7 mouse cellular contexts compared by ENCODE assay signal in the genomic region with DNA sequence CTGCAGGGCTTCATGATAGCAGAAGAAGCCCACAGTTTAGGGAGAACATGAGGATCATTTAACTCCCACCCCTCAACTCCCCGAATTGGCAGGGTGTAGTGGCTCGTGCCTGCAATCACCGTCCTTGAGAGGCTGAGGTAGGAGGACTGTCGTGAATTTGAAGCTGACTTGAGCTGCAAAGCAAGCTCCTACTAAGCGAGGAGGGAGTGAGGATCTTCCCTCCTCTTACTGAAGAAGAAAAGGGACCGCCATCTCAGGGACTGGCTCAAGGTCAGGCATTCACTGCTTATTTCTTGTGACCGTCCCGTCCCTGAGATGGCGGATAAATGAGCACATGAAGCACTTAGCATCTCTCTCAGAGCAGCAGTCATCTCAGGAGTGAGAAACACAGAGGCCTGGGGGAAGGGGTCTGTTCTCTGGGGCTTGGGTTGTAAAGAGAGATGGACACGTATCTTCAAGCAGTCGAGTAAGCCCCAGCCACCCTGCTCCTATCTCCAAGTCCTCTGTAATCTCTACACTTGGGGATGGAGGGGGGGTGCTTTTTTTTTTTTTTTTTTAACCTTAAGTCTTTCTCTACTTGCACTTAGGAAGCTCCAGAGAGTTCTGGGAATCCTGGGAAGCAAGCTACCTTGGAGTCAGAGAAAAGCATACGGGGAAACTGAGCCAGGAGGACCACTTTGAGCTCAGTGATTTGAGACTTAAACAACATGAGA. TPM values are rescaled to one million over a fixed set of nuclear protein-coding genes. Genes with fewer than 3 reads are reported as not detected.
DNase-seq lines count a peak whose midpoint lies in the region; ATAC-seq and TF ChIP-seq lines count a peak whose summit lies in the region.

No protein-coding gene starts in this region.

- peak overlapping the region; percentile 57 for H3K4me2 ChIP-seq in lung, postnatal 0 days (replicated peaks; ENCODE audit: low read depth, low read length)
- H3K4me2 ChIP-seq in forebrain, embryonic 11.5 days (ENCODE audit: low read depth, low read length, severe bottlenecking) = no peak overlapping the region
- H3K4me2 ChIP-seq in limb, embryonic 14.5 days (replicated peaks; ENCODE audit: low read depth, low read length, severe bottlenecking) = peak overlapping the region; percentile 84
- H3K4me2 ChIP-seq in stomach, embryonic 15.5 days = peak overlapping the region; percentile 83

- no peak for TF ChIP-seq CTCF in lung, postnatal 0 days (IDR thresholded peaks at IDR 0.05)

- peaks cover 37% of the 10 kb centered on the region for H3K4me1 ChIP-seq in lung, postnatal 0 days (ENCODE audit: insufficient read depth, low read depth, low read length)
- peaks cover 29% of the 10 kb centered on the region for H3K4me1 ChIP-seq in forebrain, embryonic 11.5 days (replicated peaks; ENCODE audit: control insufficient read depth, insufficient read depth, low read length)
- H3K4me1 ChIP-seq in limb, embryonic 14.5 days (ENCODE audit: control insufficient read depth, insufficient read depth, low read length) = peaks cover 49% of the 10 kb centered on the region
- H3K4me1 ChIP-seq in stomach, embryonic 15.5 days = peaks cover 56% of the 10 kb centered on the region

- 0 out of 2 replicates have a peak, but pooled peaks cover 3% of the 10 kb centered on the region for H3K36me3 ChIP-seq in lung, postnatal 0 days (ENCODE audit: insufficient read depth, low read length)
- H3K36me3 ChIP-seq in forebrain, embryonic 11.5 days (ENCODE audit: control insufficient read depth, insufficient read depth, low read length) = no peaks in the 10 kb centered on the region
- peaks cover 2% of the 10 kb centered on the region; the same call in 1 of the 2 replicates for H3K36me3 ChIP-seq in limb, embryonic 14.5 days (ENCODE audit: control insufficient read depth, insufficient read depth, low read length)
- H3K36me3 ChIP-seq in stomach, embryonic 15.5 days = no peaks in the 10 kb centered on the region

- peak overlapping the region; percentile 96 for H3K27ac ChIP-seq in lung, postnatal 0 days (ENCODE audit: low read length)
- peak overlapping the region; percentile 12; the same call in 1 of the 2 replicates for H3K27ac ChIP-seq in forebrain, embryonic 11.5 days (ENCODE audit: low read depth, low read length)
- H3K27ac ChIP-seq in limb, embryonic 14.5 days (replicated peaks; ENCODE audit: low read depth, low read length) = peak overlapping the region; percentile 76
- H3K27ac ChIP-seq in stomach, embryonic 15.5 days = peak overlapping the region; percentile 94

- 0 out of 2 replicates have a peak overlapping the region, but pooled peaks have one; percentile 19 for H3K9ac ChIP-seq in lung, postnatal 0 days (replicated peaks; ENCODE audit: low read depth)
- peak overlapping the region; percentile 30 for H3K9ac ChIP-seq in forebrain, embryonic 11.5 days (ENCODE audit: low read length)
- H3K9ac ChIP-seq in limb, embryonic 14.5 days (ENCODE audit: low read depth, low read length, severe bottlenecking) = 0 out of 2 replicates have a peak overlapping the region, but pooled peaks have one; percentile 2
- 0 out of 2 replicates have a peak overlapping the region, but pooled peaks have one; percentile 3 for H3K9ac ChIP-seq in stomach, embryonic 15.5 days

- ATAC-seq in lung, postnatal 0 days = no peak
- no peak for ATAC-seq in forebrain, embryonic 11.5 days (replicated peaks; ENCODE audit: low FRiP score)
- no peak for ATAC-seq in limb, embryonic 14.5 days (ENCODE audit: low FRiP score, low read depth)
- no peak for ATAC-seq in stomach, embryonic 15.5 days (ENCODE audit: insufficient read depth, low FRiP score, low read depth)

- H3K9me3 ChIP-seq in lung, postnatal 0 days (ENCODE audit: low read length) = no peaks in the 10 kb centered on the region
- no peaks in the 10 kb centered on the region for H3K9me3 ChIP-seq in forebrain, embryonic 11.5 days (ENCODE audit: control insufficient read depth, low read length)
- H3K9me3 ChIP-seq in limb, embryonic 14.5 days (ENCODE audit: control insufficient read depth, low read length) = no peaks in the 10 kb centered on the region
- no peaks in the 10 kb centered on the region for H3K9me3 ChIP-seq in stomach, embryonic 15.5 days

- no peak for TF ChIP-seq POLR2A in limb, embryonic 14.5 days (IDR thresholded peaks at IDR 0.05; ENCODE audit: borderline replicate concordance, extremely low read depth, insufficient read depth, insufficient read length)

- peak; percentile 21 for DNase-seq in lung, postnatal 0 days (ENCODE audit: low spot score)
- DNase-seq in lung, postnatal 14 days = no peak
- DNase-seq in forebrain, embryonic 11.5 days (ENCODE audit: low spot score) = peak; percentile 50
- no peak for DNase-seq in limb, embryonic 14.5 days (ENCODE audit: low spot score)
- DNase-seq in urinary bladder, adult 18-20 months (ENCODE audit: low spot score in 2 of 2) = no peak
- no peak for DNase-seq in layer of hippocampus, adult 9-11 months

- H3K27me3 ChIP-seq in lung, postnatal 0 days (replicated peaks; ENCODE audit: insufficient read depth, low read length) = no peaks in the 10 kb centered on the region
- H3K27me3 ChIP-seq in forebrain, embryonic 11.5 days (ENCODE audit: control insufficient read depth, insufficient read depth, low read length) = no peaks in the 10 kb centered on the region
- no peaks in the 10 kb centered on the region for H3K27me3 ChIP-seq in limb, embryonic 14.5 days (ENCODE audit: control insufficient read depth, insufficient read depth, low read length)
- no peaks in the 10 kb centered on the region for H3K27me3 ChIP-seq in stomach, embryonic 15.5 days (replicated peaks)

- WGBS in lung, postnatal 0 days = 22% methylated on average over 12 of the region's 12 CpGs
- WGBS in forebrain, embryonic 11.5 days = 55% methylated on average over 12 of the region's 12 CpGs
- 41% methylated on average over 12 of the region's 12 CpGs for WGBS in limb, embryonic 14.5 days
- 38% methylated on average over 12 of the region's 12 CpGs for WGBS in stomach, embryonic 15.5 days

- H3K4me3 ChIP-seq in lung, postnatal 0 days (ENCODE audit: low read depth, low read length) = no peak overlapping the region
- no peak overlapping the region for H3K4me3 ChIP-seq in forebrain, embryonic 11.5 days (ENCODE audit: low read depth, low read length)
- H3K4me3 ChIP-seq in limb, embryonic 14.5 days (replicated peaks; ENCODE audit: low read length) = peak overlapping the region; percentile 34
- no peak overlapping the region for H3K4me3 ChIP-seq in stomach, embryonic 15.5 days (replicated peaks)

- TF ChIP-seq EP300 in lung, postnatal 0 days (IDR thresholded peaks at IDR 0.05) = no peak

RNA-seq across cellular contexts. Expression of a gene that starts 1.1 kb away (rescaled TPM):
- polyA plus RNA-seq in lung, postnatal 0 days (2015; fragmentation: Nextera tagmentation; extraction: Ambion mirVana) = 6.9 and 8.9 TPM in 2 replicates
- 1.0 and 1.6 TPM in 2 replicates for polyA plus RNA-seq in forebrain, embryonic 11.5 days (2014; fragmentation: Nextera tagmentation; extraction: Ambion mirVana)
- 1.8 and 2.5 TPM in 2 replicates for polyA plus RNA-seq in limb, embryonic 14.5 days (2012; rRNA removed)
- polyA plus RNA-seq in limb, embryonic 14.5 days (2014; fragmentation: Nextera tagmentation; extraction: Ambion mirVana) = 1.2 and 1.4 TPM in 2 replicates
- 2.4 and 2.5 TPM in 2 replicates for polyA plus RNA-seq in stomach, embryonic 15.5 days (2015; fragmentation: Nextera tagmentation; extraction: Ambion mirVana)

RNA-seq across cellular contexts. Expression of a gene that starts 19.1 kb away (rescaled TPM):
- polyA plus RNA-seq in lung, postnatal 0 days (2015; fragmentation: Nextera tagmentation; extraction: Ambion mirVana) = 16.3 and 21.3 TPM in 2 replicates
- polyA plus RNA-seq in forebrain, embryonic 11.5 days (2014; fragmentation: Nextera tagmentation; extraction: Ambion mirVana) = 24.0 and 28.4 TPM in 2 replicates
- polyA plus RNA-seq in limb, embryonic 14.5 days (2012; rRNA removed) = 76.9 and 81.1 TPM in 2 replicates
- 19.8 and 23.5 TPM in 2 replicates for polyA plus RNA-seq in limb, embryonic 14.5 days (2014; fragmentation: Nextera tagmentation; extraction: Ambion mirVana)
- polyA plus RNA-seq in stomach, embryonic 15.5 days (2015; fragmentation: Nextera tagmentation; extraction: Ambion mirVana) = 23.0 and 23.6 TPM in 2 replicates

RNA-seq across cellular contexts. Expression of a gene that starts 28.5 kb away (rescaled TPM):
- polyA plus RNA-seq in lung, postnatal 0 days (2015; fragmentation: Nextera tagmentation; extraction: Ambion mirVana) = 22.7 and 22.9 TPM in 2 replicates
- 59.9 and 63.2 TPM in 2 replicates for polyA plus RNA-seq in forebrain, embryonic 11.5 days (2014; fragmentation: Nextera tagmentation; extraction: Ambion mirVana)
- 52.4 and 56.8 TPM in 2 replicates for polyA plus RNA-seq in limb, embryonic 14.5 days (2012; rRNA removed)
- polyA plus RNA-seq in limb, embryonic 14.5 days (2014; fragmentation: Nextera tagmentation; extraction: Ambion mirVana) = 34.1 and 40.4 TPM in 2 replicates
- polyA plus RNA-seq in stomach, embryonic 15.5 days (2015; fragmentation: Nextera tagmentation; extraction: Ambion mirVana) = 31.7 and 35.3 TPM in 2 replicates

RNA-seq across cellular contexts. Expression of a gene that starts 35.8 kb away (rescaled TPM):
- polyA plus RNA-seq in lung, postnatal 0 days (2015; fragmentation: Nextera tagmentation; extraction: Ambion mirVana) = 38.1 and 40.5 TPM in 2 replicates
- 35.9 and 36.9 TPM in 2 replicates for polyA plus RNA-seq in forebrain, embryonic 11.5 days (2014; fragmentation: Nextera tagmentation; extraction: Ambion mirVana)
- polyA plus RNA-seq in limb, embryonic 14.5 days (2012; rRNA removed) = 149 and 157 TPM in 2 replicates
- 55.9 and 63.2 TPM in 2 replicates for polyA plus RNA-seq in limb, embryonic 14.5 days (2014; fragmentation: Nextera tagmentation; extraction: Ambion mirVana)
- polyA plus RNA-seq in stomach, embryonic 15.5 days (2015; fragmentation: Nextera tagmentation; extraction: Ambion mirVana) = 42.7 and 44.7 TPM in 2 replicates

RNA-seq across cellular contexts. Expression of a gene that starts 47.0 kb away (rescaled TPM):
- 19.9 and 20.6 TPM in 2 replicates for polyA plus RNA-seq in lung, postnatal 0 days (2015; fragmentation: Nextera tagmentation; extraction: Ambion mirVana)
- 75.9 and 76.6 TPM in 2 replicates for polyA plus RNA-seq in forebrain, embryonic 11.5 days (2014; fragmentation: Nextera tagmentation; extraction: Ambion mirVana)
- polyA plus RNA-seq in limb, embryonic 14.5 days (2012; rRNA removed) = 83.4 and 104 TPM in 2 replicates
- 43.9 and 48.3 TPM in 2 replicates for polyA plus RNA-seq in limb, embryonic 14.5 days (2014; fragmentation: Nextera tagmentation; extraction: Ambion mirVana)
- 36.4 and 39.7 TPM in 2 replicates for polyA plus RNA-seq in stomach, embryonic 15.5 days (2015; fragmentation: Nextera tagmentation; extraction: Ambion mirVana)

Comparison
In these comparisons a context has a peak if more than half of its experiments do, and no peak if none do; other contexts are left out.
1. DNase-seq: peak in lung, postnatal 0 days (single experiment) and forebrain, embryonic 11.5 days (single experiment); none in lung, postnatal 14 days (single experiment), limb, embryonic 14.5 days (single experiment), urinary bladder, adult 18-20 months (0 of 2) and layer of hippocampus, adult 9-11 months (single experiment).
2. H3K27ac ChIP-seq: peak in every context shown above with its lines; median percentile 96 in lung, postnatal 0 days; 94 in stomach, embryonic 15.5 days; 76 in limb, embryonic 14.5 days; 12 in forebrain, embryonic 11.5 days.
3. Peak in every context shown above with its lines, with median percentiles within 50 percentile points of each other: H3K9ac ChIP-seq.